Mouse (Mus musculus): Measurements from ENCODE around the gene March1.

DNA sequence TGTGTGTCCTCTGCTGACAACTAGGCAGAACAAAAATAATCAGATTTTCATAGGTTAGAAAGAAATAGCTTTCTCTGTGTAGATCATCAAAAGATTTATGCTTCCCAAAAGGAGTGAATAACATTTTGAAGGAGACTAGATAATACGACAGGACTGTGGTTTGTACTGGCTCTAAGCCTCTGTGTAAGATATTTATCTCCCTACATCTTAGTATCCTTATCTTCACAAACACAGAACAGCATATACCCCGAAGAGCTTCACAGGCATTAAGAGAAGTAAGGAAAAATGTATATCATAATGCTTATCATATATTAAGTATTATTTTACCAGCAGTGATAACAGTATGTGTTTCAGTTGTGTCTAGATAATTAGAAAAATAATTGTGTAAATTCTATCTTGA lies 592.6 kb downstream of the March1 start:
- TF ChIP-seq POLR2A (IDR thresholded peaks at IDR 0.05; ENCODE audit: insufficient read depth, low read depth, low read length) (no peak), EP300 (IDR thresholded peaks at IDR 0.05; ENCODE audit: insufficient read depth, low read depth, low read length) (no peak), CTCF (IDR thresholded peaks at IDR 0.05) (no peak)

Measured in heart, adult 2 months (tissue).